Mouse (Mus musculus): ENCODE data around the gene Itsn1.

GRCm38 (mm10) chr16:91932082-91932690 is 203.1 kb downstream of the Itsn1 start:
- TF ChIP-seq CTCF (conservative IDR thresholded peaks at IDR 0.05; ENCODE audit: low read length) (no peak; the same call in 1 of the 2 replicates), NANOG (IDR thresholded peaks at IDR 0.05; ENCODE audit: borderline replicate concordance, low read length) (no peak)

All from E14TG2a.4 (cell line).